Mouse (Mus musculus) 3T3-L1 (cell line): ENCODE measurements around the gene St8sia6.
A peak's percentile ranks its signal among the peaks of the same experiment; 100 is the strongest.

Source experiments
- DNase-seq: peaks from one replicate; pipeline ENCODE4 v3.0.0-alpha.2; 2015; ENCODE audit warnings: low read depth, low spot score

Gene St8sia6

GRCm38 (mm10) chr2:13760366-13760765 is 33.5 kb downstream of the St8sia6 start:
- DNase-seq = no peak

DNA sequence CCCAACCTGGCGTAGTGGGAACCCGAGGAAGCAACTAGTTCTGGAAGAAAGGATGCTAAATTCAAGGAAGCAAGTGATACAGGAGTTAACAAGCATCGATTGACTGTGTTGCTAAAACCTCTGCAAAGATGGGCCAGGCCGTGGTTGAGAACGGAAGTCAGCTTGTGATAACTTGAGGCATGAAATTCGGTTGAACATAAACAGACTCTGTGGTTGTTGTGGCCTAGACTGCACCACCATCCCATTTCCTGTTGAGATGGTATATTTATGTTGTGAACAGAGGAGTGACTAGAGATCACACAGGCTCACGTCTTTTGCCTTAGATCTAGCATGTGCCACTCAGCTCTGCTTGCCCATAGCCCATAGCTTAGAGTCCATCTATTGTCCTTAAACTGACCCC is 36.5 kb downstream of the St8sia6 start:
- DNase-seq = no peak

DNA sequence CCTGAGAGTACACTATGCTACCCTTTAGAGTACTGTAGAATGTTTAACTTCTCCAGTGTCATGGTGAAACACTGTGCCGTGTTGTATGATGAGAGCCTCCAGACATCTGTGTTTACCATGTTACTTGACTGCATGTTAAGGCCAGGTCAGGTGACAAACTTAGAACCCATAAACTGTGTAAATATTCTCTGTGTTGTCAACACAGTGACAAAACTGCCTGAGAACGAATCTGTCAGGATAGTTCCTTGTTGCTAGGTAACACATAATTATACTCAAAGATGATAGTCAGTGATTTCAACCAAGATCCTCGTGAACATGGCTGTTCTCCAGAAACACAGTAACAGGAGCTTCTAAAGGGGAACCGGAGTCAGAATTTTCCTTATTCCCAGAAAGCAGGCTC is 38.1 kb downstream of the St8sia6 start:
- no peak for DNase-seq

DNA sequence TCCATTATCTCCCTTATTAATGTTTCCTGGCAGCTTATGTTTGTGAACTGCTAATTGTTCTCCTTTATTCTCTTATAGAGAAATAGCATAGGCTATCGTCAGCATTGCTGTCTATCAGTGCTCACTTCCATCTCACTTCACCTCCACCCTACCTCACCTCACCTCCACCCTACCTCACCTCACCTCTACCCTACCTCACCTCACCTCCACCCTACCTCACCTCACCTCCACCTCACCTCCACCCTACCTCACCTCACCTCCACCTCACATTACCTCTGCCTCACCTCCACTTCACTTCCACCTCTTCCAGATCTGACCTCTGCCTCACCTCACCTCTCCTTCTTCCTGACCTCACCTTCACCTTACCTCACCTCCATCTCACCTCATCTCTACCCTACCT is 42.2 kb downstream of the St8sia6 start:
- DNase-seq = no peak

GRCm38 (mm10) chr2:13750777-13751176 is 43.1 kb downstream of the St8sia6 start:
- DNase-seq = no peak

- no peak for DNase-seq
Observed at GRCm38 (mm10) chr2:13750089-13750488, 43.8 kb downstream of the St8sia6 start.

DNA sequence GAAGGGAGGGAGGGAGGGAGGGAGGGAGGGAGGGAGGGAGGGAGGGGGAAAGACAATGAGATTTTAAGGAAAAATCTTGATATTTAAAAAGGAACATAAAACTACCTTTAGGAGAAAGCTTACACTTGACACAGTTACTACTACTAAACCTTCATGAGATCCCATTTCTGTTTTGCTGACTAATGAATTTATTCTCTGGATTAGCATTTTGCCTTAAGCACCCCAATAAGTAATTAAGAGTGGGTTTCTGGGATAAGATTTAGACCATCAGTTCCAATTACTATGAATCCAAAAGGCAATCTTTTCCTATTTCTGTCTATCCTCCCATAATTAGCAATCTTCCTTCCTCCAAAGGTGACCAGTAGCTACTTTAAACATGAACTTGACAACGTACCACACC is 44.7 kb downstream of the St8sia6 start:
- DNase-seq = no peak

DNA sequence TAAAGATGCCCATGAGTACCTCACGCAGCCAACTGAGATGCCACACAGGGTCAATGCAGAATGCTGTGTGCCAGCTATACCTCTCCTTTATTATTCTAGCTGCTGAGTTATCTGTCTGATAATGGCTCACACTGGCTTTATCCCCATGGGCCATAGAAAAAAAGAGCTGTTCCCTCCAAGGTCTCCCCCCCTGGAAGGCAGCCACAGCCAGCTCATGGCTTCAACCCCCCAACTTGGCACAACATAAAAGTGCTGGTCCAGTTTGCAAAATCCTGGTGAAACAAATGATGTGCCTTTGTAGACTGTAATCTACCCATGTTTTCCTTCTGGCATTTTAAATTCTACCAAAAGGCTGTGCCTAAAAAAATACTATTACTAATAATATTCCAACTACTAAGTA is 46.3 kb downstream of the St8sia6 start:
- DNase-seq = no peak

- no peak for DNase-seq
Observed at GRCm38 (mm10) chr2:13746023-13746422, 47.8 kb downstream of the St8sia6 start.

DNA sequence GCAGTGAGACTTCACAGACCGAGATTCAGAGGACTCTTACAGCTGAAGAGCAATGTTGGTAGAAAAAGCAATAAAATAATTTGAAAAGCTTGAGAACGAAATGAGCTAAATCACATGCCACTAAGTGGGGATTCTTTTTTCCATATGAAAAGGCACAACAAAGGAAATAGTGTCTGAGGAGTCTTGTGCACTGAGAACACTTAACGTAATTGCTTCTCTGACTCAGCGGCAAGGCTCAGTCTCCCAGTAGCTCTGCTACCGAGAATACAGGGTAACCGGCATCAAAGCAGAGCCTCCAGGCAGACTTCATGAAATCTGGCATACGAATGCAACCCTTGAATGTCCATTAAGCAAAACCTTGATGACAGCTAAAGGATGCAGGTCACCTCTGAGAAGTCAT is 55.2 kb downstream of the St8sia6 start:
- DNase-seq = no peak

DNA sequence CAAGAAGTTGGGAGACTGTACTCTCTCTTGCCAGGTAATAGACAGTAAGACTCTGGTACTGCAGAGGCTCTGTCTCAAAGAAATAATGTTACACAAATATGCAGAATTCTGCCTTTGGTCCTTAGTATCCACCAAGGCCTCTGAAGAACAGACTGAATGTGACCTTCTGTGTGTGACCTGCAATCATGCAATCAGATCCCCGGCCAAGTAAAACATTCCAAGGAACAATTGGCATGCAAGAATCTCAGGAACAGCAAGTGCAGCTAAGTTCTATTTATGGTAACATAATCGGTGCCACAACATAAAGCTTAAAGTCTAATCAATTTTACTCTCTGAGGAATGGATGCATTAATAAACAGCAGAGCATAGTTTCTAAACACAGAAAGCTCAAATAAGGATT is 66.0 kb downstream of the St8sia6 start:
- DNase-seq = peak; percentile 15

DNA sequence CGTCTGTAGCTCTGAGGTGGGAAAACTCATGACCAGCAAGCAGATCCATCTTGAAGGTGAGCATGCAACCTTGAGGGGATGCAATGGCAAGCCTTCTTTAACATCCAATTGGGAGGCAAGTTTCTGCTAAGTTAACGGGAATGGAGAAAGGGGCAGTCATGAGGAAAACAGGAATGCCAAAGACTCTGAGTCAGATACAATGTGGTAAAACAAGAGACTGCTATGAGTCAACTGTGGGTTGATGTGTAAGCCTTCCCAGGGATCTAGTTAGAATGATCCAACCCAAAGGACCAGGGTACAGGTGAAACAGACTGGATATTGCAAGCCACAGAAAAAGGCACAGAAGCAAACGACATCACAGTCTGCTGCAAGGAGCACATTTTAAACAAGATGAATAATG is 68.3 kb downstream of the St8sia6 start:
- peak; percentile 83 for DNase-seq

DNA sequence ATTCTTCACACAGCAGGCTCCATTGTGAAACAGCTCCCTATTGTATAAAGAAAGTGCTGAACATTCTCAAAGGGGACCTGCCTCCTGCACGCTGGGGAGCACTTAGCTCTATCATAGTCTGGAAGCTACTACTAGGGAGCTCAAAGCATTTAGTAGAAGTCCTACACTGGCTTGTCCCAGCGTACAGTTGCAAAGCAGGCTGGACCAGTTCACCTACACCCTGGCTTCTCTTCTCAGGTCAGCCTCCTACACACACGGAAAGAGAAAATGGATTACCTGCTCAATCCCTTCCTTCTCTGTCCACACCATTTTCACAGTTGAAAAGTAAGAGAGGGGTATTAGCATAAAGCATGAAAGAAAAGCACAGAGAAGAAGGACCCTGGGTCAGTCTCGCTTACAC is 71.6 kb downstream of the St8sia6 start:
- no peak for DNase-seq

DNA sequence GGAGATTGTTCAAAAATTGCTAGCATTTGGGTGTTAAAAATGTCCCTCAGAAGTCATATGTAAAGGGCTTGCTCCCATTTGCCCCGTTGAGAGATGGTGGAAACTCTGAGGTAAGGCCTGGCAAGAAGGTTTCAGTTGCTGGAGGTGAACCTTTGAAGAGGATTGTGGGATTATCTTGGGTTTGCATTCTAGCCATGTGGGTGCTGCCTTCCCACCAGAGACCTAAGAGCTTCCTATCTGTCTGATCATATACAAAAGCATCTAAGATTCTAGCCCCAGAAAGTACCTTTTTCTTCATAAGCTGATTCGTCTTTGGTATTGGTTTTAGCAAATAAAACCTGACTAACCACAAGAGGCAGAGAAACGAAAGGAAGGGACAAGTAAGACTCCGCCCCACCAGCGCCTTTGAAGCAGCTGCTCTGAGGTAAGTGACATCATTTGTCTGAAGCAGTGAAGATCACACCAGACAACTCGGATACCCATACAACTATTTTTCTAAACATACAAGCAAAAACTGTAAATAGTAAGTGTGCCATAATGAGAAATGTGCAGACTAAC is 75.2 kb downstream of the St8sia6 start:
- no peak for DNase-seq

DNA sequence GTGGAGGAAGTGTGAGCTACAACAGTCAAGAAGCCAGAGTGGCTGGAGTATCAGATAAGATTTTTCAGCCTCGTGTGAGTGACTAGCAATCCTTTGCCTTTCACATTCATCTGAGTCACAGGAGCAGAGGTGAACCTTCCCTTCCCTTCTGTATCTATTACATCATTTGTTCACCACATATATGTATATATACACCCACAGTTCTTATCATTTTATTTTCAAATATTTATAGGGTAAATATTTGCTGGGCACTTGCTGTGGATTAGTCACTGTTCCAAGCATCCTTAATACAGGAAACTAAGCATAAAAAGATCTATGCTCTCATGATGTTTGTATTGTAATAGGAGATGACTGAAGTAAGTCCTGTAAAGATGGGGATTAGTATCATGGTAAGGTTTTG is 85.1 kb downstream of the St8sia6 start:
- no peak for DNase-seq

GRCm38 (mm10) chr2:13697514-13697913 is 96.3 kb downstream of the St8sia6 start:
- DNase-seq = no peak

- no peak for DNase-seq
Observed at GRCm38 (mm10) chr2:13694417-13694816, 99.4 kb downstream of the St8sia6 start.

- no peak for DNase-seq
Observed at GRCm38 (mm10) chr2:13684380-13684779, 109.5 kb downstream of the St8sia6 start.

DNA sequence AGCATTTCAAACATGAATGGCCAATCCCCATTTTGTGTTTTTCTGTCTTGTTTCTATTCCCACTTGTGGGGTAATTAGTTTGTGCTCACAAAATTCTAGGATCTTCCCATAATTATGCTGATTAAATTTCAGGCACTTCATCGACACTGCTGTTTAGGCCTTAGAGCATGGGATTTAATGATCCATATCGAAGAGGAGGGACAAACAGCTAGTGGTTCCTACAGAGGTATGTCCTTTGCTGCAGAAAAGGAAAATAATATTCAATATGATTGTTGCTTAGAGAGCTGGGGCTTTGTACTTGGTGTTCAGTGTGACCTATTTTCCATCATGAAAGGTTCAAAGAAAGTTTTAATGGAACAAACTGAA is 110.7 kb downstream of the St8sia6 start:
- no peak for DNase-seq

DNA sequence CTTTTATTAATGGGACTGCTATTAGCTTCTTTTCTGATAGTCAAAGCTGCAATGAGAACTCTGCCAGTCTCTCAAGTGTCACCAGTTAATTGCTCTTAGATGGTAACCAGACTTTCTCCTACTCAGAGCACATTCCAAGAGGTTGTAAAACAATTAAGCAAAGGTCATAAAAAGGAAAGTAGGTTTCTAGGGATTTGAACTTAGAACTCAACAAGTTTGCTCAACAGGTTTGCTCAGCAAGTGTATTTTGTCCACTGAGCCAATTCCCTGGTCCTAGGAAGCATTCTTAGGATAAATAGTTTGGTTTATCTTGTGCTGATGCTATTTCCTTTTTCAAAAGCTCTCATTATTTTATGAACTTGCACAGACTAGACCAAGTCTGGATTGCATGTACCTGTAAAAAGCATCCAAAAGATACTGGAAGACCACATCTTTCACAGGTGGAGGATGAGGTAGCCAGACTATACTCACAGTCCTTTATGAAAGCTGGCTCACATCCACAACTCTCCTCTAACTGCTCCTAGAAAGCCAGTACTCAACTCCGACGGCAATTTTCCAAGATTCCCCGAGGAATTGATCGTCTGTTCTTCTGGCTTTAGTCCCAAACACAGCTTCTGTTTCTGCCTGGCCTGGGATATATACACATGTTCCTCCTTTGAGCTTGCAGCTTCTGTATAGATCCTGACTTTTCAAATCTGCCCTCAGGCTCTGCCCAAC is 111.2 kb downstream of the St8sia6 start:
- DNase-seq = no peak

DNA sequence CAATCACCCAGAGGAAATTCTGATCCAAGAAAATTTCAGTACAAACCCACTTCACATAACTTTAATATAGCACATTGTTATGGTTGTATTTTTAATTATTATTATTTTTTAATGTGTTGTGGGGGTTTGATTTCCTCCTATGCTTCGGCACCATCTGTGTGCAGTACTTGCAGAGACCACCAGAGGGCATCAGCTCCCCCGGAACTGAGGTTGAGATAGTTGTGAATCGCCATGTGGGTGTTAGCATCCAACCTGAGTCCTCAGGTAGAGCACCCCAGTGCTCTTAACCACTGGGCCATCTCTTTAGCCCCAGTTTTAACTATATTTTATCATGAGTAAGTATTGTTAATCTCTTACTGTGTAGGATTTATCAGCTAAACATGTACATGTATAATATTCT is 120.9 kb downstream of the St8sia6 start:
- peak; percentile 19 for DNase-seq

DNA sequence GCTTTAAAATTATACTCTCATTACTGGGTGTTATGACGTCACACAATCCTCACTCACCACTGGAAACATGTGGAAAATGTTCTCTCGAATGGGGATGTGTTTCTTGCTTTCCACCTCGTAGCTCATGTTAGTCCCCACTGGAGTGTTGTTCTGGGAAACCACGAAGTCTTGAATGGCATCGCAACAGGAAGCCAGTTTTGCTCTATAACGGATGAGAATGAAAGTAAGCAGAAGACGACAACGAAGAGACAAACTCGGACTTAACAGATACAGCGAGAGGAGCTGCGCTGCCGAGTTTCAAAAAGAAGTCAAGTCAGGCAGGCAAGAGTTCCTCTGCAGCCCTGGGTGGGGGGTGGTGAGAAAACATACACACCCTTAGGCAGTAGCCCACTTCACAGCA is 121.4 kb downstream of the St8sia6 start:
- no peak for DNase-seq

DNA sequence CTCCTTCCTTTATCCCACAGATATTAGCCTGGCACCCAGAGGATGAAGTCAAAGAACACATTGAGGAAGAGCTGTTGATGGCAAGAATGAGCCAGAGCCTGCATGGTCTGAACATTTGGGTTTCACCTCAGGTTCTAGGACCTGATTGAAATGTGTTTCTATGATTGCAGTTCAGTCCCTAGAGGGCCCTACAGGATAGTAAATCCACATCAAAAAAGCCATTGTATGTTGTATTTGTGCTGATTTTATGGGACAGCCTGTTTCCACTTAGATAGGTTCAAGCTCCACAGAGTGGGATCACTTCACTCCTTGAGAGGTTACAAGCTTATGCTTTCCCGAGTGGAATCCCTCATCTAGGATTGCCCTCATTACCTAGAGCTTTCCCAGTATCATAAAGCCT is 159.0 kb downstream of the St8sia6 start:
- peak; percentile 2 for DNase-seq
